Mouse (Mus musculus) layer of hippocampus, adult 18-20 months (tissue): ENCODE measurements at regions not wholly inside any gene's neighbourhood (a gene's known extent, or its start where the extent isn't known, plus 50 kb on each side); places are given as distances from the start of the nearest gene placed in this dataset.

ENCODE experiments used
- DNase-seq, 2 experiments: peaks; one replicate each; pipeline ENCODE4 v3.0.0; 2022; ENCODE audit warnings: low spot score in 2 of 2

DNA sequence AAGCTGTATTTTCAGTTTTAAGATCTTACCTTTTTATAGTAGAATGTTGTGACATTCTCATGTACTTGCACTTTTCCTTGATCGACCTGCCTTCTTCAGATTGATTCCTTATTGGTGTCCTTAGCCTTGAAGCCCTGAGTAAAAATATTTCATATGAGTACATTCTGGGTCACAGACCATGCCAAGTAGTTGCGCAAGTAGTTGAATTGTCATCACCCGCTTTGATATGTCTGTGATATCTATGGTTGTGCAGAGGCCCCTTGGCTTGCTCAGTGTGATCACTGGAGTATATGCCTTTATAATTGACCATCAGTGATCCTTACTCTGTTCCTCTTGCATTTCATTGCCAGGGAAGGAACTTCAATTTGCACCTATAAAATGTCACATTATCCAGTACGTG, 131.1 kb upstream of the Reg3g start:
- no peak for DNase-seq

- DNase-seq, result no peak
Measured at GRCm38 (mm10) chr6:78570000-78570597, 101.4 kb upstream of the Reg3g start.

DNA sequence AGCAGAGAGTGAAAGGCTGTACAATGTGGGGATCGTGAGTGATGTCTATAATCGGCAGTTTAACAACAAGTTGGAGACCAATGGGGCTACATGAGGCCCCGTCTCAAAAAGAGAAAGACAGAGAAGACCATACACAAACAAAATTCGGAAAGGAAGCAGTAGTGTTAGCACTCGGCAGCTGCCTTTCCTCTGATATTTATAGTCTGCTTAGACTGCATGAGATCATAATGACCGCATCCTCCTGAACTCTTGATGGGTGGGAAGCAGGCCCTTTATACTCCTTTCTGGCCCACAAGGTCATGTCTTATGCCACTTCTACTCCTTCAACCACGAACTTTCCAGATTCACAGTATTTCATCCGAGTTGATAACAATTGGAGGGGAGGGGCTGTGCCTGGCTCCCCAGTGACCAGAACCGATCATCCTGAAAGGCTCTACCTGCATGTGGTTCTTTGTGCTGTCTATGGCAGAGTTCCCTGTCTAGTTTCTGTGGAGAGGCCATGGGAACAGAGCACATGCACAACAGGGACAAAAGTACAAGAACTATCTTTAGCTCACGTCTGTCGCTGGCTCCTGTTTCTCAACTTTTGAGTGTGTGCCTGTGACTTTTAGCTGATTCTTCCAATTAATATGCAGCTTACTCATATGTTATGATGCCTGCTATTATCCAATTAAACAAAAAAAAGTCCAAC, 84.5 kb upstream of the Reg3g start:
- DNase-seq, result peak; percentile 18 to 81

- DNase-seq, result peak in 1 of 2 experiments; percentile 50
Measured at GRCm38 (mm10) chr6:78552353-78552698, 83.7 kb upstream of the Reg3g start.

- peak in 1 of 2 experiments; percentile 41 for DNase-seq
Measured at GRCm38 (mm10) chr6:78551666-78552352, 83.1 kb upstream of the Reg3g start.

GRCm38 (mm10) chr6:78548476-78548875, 79.8 kb upstream of the Reg3g start:
- DNase-seq, result peak; percentile 70 to 87

GRCm38 (mm10) chr6:78547721-78548120, 79.0 kb upstream of the Reg3g start:
- no peak for DNase-seq

DNA sequence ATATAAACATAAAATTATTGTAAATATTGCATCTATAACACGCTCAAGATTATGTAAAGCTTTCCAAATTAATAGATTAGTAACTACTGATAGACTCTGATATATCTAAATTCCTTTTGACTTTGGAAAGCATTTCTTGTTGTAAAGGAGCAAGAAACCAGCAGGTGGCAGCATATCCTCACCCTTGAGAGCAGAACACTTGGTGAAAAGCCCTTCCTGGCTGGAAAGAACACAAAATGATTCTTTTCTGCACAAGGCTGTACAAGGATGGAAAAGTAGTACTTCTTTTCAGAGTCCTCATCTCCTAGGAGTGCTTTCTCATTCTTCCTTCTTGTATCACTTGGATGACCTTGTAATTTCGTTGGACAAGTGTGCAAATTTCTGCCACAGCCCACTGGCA, 75.6 kb upstream of the Reg3g start:
- peak; percentile 70 to 87 for DNase-seq

DNA sequence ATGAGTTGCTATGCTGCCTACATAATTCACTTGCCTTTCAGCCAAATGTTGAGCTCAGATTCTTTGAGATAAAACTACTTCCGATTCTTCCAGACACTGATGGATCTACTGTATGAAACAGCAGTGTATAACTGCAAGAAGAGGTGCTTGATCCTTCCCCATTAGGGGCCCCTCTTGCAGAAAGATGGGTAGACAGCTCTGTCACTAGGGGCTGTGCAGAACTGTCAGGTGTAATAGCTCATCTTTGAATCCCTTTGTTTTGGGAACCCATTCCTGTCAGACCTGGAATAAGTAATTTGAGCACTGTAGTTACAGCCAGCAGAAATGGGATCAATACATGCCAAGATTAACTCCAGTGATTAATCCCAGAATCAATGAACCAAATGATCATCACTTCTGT, 68.8 kb upstream of the Reg3g start:
- DNase-seq, result no peak

GRCm38 (mm10) chr6:78526986-78527762, 58.5 kb upstream of the Reg3g start:
- DNase-seq, result no peak
